Mouse (Mus musculus) heart, postnatal 14 days (tissue): ENCODE data around the gene Actr6. TPM values are rescaled to one million over a fixed set of nuclear protein-coding genes. Genes with fewer than 3 reads are reported as not detected.
A peak's percentile ranks its signal among the peaks of the same experiment; 100 is the strongest.

ENCODE experiments used
- DNase-seq, 2 experiments: peaks; one replicate each; pipeline ENCODE4 v3.0.0; 2021 to 2022
- intact Hi-C: fragments of 180-260 bp; cut with DNase I; formaldehyde crosslinking; loops from one replicate; pipeline ENCODE4 v1.15.1; 2025
- long read RNA-seq, 2 experiments: library from polyadenylated mRNA; stranded (forward); transcript quantifications; one replicate each; pipeline ENCODE4 v2.0.0; 2021
- total RNA-seq, 2 experiments: library from RNA; stranded (reverse); gene quantifications; 2 replicates each; pipeline ENCODE4 v1.2.3; 2021

The Actr6 gene
- 10 to 100 TPM in 1 of 2 experiments, 1 to 10 TPM in 1; 9.9 to 11.8 TPM for total RNA-seq
- long read RNA-seq, experiment 1, transcript Actr6-201 (11 exons, 1,705 nt): major isoform, 26 of 30 reads
- long read RNA-seq, experiment 1, partial matches to known transcripts: 0 of 30 reads
- long read RNA-seq, experiment 1, other reads (novel, unspliced or antisense): 4 of 30 reads
- long read RNA-seq, experiment 2, transcript Actr6-201 (11 exons, 1,705 nt): major isoform, 19 of 22 reads
- long read RNA-seq, experiment 2, partial matches to known transcripts: 0 of 22 reads
- long read RNA-seq, experiment 2, other reads (novel, unspliced or antisense): 3 of 22 reads

DNA sequence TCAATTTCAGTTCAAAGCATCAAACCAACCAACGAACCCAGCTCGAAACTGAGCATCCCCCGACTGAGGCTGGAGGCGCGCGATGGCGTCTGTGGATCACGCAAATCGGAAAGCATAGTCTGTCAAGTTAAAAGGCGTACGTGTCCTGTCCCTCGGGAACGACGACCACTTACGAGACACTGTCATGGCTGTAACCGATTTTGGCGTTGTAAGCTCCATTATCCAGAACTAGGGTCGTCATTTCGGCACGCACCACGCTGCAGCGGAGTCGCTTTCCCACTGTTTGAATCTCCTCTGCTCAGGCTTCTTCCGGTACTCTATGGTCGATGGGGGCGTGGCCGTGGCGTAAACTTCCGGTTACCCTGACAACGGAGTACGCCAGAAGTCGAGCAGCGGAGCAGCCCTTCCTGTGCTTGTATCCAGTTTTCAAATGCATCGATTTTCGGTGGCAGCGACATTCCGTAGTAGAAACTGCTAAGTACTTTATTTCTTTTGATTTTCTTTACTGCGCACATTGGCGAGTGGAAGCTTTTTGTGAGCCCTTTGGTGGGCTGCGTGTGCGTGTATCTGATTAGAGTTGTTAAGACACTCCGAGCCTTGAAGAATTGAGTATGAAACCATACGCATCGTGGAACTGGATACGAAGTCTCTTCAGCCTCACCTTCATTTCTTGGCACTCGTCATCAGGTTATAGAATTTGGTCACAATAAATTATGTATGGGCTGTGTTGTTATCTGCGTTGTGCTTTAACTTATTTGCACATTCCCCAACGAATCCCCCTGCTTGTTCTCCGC, at the start of gene Actr6:
Gene Actr6, minus strand, starts transcription at position 295 of the 794 bp plus-strand sequence.
- intact Hi-C loops: loop anchor here (5.0 kb wide), 1 partner anchor 45 kb away; the partner anchor contains the start of gene Scyl2
- DNase-seq: peak; percentile 90 to 95

DNA sequence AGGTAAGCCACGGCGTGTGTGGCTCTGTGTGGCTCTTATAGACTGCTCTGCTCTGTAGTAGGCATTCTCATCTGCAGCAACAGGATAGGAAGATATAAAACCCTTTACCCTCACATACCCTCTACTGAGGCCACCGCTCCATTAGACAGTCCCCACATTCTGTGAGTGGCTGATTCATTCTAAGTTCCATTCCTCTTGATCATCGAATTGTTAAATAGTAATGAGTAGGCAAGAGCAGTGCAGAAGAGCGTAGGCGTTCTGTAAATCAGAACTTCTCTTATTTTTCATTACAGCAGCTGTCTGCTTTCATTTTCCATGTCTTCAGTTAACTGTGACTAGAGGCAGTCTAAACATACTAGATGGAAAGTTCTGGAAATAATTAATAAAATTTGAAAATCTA, 43.9 kb upstream of the Actr6 start:
- no peak for DNase-seq
- intact Hi-C loops: no loop called here

DNA sequence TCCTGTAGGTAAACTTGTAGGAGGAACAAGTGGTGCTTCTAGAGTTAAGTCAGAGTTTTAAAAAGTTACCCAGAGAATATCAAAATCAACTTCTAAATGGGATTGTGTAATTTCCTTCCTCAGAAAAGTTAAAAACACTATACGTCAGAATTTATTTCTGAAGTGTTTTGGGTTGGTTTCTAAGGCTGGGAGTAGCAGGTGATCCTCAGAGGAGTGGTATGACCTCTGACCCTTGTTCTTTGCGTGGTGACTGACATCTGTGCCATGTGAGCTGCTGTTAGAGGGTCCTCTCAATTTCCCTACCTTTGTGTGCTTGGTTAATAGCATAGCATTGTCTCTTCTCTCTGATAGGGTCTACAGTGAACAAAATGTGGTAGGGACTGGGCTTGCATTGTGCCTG, 39.8 kb upstream of the Actr6 start:
- intact Hi-C loops: no loop called here
- DNase-seq: no peak

DNA sequence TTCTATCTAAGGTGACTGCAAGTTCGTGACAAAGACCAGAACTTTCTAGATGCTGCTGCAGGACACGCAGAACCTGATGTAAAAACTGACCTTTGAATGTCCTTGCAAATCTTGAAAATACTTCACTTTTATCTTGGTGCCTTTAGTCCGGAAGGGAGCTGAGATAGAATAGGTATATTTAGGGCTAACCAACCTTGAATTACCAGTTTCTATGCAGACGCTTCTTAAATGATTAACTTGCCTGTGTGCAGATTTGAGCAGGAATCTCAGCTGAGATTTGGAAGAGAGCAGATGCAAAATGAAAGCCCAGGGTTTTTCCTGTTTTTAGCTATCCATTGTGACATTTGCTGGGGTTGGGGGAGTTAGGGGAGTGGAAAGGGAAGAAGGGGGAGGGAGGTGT, 37.0 kb upstream of the Actr6 start:
- intact Hi-C loops: no loop called here
- no peak for DNase-seq

DNA sequence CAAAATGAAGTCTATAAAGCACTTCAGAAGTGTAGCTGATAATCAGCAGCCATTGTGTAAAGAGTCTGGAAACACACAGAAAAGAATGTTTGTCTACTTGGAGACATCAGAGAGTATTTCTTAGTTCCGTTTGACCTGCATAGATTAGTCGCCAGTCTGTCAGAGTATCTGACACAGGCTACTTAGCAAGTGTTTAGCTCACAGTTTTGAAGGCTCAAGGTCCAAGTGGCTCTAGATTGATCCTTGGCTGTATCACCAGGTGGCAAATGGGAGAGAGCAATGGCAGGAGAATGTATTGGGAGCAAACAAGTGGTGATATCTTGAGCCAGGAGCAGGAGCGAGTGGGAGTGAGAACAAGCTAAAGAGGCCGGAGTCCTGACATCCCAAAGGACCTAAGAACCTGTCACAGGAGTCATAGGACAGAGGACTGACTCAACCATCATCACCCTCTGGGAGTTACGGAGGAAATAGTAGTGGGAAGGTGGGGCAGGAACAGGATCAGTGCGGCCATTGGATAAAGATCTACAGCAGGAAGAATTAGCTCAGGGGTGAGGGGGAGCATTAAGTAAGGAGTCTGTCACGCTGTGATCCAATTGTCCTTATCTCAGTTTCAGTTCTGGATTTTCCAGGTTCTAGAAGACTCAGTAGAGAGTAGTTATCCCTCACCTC, 36.4 kb upstream of the Actr6 start:
- intact Hi-C loops: no loop called here
- DNase-seq: no peak

DNA sequence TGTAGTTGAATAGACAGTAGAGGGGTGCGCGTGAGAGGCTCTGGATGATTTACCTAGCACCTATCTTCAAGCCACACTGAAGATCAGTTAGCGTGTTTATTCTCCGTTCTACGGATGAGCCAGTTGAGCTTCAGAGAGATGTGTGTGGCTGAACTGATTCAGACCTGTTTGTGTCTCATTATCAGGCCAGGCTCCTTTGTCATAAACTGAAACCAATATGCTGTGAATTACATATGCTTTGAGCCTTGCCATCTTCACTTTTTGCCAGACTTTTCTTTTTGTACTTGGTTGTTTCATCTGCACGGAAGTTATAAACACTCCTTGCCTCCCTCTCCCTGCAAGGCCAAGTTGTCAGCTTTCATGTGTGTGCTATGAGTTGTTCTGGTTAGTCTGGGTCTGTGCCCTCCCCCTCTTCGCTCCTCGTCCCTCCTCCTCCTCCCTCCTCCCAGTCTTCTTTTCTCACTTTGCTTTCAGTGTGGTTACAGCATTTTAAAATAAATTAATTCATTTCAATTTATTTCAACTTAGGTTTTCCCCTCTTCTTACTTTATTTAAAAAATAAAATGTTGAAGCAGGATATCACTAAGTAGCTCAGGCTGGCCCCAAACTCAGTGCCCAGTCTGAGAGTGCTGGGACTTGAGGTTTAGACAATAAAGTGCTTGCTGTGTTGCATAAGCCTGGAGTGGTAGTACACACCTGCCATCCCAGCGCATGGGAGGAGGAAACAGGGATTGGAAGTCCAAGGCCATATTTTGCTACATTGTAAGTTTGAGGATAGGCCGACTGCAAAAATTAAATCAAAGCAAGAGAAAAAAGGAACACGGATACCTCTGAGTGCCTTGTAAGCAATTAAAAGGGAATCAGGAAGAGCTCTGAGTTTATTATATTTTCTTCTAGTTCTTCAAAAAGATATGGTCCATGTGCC, 34.0 kb upstream of the Actr6 start:
- intact Hi-C loops: no loop called here
- DNase-seq: no peak

DNA sequence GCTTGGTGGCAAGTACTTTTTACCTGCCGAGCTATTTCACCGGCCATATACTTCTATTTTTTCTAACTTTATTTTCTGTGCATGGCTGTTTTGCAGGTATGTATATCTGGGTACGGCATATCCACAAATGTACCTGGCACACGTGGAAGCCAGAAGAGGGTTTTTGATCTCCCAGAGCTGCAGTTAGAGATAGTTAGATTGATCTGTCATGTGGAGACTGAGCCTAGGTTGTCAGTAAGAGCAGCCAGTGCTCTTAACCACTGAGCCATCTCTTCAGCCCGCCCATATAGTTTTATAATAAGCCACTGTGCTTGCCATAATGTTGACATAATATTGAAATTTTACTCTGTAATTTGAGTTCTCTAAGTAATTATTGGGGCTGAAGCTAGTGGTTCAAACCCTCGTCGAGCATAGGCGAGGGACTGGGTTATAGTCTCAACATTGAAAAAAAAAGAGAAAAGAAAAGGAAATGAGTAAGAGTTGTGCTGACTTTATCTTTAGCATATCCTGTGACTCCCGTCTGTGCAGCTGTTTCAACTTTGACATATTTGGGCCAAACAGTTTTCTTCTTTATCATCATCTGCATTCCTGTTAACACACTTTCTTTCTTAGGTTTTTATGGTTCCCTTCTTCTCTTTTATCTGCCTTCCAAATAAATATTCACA, 32.5 kb upstream of the Actr6 start:
- no peak for DNase-seq
- intact Hi-C loops: no loop called here

DNA sequence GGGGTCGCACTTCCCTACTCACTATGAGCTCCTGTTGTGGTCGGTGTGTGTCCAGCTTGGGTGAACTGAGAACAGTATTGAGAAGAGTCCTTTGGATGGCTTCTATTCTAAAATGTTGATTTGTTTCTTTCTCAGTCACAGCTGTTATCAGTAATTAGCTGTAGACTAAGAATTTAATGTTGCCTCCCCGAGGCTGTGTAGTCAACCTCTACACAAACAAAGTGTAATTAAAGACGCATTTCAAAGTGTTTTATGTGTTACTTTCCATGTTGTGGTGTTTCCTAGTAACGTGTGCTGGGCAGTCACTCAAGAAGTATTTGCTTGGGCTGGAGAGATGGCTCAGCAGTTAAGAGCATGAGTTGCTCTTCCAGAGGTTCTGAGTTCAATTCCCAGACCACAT, 28.7 kb upstream of the Actr6 start:
- no peak for DNase-seq
- intact Hi-C loops: no loop called here

DNA sequence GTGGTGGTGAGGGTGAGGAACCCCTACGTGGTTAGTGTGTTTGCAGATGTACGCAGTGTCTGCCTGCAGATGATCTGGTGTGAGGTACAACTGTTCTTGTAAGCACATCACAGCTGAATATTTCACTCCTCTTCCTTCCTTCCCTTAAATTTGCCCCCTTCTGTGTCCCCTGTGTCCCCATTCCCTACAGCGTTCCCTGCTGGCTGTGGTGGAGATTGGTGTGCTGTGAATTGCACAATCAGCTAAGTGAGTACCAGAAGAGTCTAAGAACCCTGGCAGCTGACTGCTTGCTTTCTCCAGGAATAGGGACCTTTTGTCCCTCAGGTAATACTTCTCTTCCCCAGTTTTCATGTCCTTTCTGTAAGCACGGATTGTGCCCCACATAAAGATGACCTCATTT, 23.1 kb upstream of the Actr6 start:
- intact Hi-C loops: no loop called here
- DNase-seq: no peak

DNA sequence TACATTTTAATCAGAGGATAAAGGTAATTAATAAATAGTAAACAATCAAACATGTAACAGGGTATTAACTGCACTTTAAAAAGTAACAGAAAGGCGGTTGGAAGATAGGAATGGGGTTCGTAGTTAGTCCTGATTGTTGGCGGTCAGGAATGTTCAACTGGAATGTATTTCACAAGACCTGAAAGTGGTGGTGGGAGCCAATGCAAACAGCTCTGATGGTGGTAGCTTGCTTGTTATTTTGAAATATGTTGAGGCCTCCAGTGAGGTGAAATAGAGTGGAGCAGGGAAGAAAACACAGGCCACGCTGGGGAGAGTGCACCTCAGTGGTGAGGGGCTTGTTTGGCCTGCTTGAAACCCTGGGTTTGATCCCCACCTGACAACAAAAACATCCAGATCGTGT, 19.0 kb upstream of the Actr6 start:
- intact Hi-C loops: no loop called here
- DNase-seq: no peak

DNA sequence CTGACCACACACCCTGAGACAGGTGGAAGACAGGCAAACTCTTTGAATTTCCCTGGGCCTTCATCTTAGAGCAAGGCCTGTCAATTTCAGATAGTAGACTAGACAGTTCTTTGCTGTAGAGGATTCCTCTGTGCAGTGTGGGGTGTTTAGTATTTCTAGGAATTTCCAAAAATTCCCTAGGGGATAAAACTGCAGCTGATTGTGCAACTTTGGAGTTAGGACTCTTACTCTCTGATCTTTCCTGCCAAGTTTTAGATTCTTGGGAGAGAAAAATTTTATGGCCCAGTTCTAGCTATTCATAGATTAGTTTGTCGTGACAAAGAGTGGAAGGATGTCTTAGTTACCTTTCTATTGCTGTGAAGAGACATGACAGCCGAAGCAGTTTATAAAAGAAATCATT, 16.5 kb upstream of the Actr6 start:
- intact Hi-C loops: loop anchor here (5.0 kb wide), 1 partner anchor 54 kb away; no protein-coding TSS in a partner anchor
- no peak for DNase-seq

DNA sequence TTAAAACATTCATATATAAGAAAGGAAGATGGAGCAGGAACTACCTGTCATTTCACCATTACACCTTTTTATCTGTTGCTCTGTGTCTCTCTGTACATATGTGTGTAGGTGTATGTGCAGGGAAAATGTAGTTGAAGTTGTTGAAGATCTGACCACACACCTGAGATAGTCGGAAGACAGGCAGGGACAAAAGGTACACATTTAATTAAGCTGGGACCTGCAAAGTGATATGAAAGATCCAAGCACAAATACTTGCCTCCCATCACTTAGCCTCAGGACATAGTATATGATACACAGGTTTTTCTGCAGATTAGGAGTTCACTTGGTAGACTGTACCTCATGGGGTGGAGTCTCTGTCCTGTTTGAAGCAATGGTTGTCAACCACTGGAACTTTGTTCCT, 15.8 kb upstream of the Actr6 start:
- intact Hi-C loops: loop anchor here (5.0 kb wide), 1 partner anchor 54 kb away; no protein-coding TSS in a partner anchor
- DNase-seq: no peak

DNA sequence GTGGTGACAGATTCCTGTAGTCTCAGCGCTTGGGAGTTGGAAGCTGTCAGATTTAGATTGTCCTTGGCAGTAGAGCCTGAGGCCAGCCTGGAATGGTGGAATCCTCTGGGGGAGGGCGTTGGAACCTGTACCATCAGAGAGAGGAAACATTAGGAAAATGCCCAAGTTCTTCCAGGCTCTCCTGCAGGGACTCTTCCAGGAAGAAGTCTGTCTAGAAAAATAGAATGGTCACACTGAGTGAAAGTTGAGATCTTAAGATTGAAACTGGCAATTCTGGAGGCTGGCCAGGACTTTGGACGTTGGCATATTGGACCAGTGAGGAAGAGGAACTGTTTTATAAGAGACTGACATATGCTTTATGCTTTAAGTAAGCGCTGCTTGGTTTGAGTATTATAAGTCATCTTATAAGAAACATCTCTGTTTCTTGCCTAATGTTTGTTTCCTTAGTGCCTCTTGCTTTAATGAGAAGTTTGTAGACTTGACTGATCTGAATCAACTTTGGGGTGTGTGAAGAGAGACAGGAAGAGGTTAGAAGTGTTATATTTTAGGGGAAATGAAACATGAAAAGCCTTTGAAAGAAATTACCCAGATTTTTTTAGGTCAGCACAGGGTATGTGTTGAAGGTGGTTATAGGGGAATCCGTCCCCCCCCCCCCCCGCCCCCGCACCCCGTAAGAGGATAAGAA, 15.3 kb upstream of the Actr6 start:
- intact Hi-C loops: loop anchor here (5.0 kb wide), 1 partner anchor 55 kb away; no protein-coding TSS in a partner anchor
- DNase-seq: no peak

DNA sequence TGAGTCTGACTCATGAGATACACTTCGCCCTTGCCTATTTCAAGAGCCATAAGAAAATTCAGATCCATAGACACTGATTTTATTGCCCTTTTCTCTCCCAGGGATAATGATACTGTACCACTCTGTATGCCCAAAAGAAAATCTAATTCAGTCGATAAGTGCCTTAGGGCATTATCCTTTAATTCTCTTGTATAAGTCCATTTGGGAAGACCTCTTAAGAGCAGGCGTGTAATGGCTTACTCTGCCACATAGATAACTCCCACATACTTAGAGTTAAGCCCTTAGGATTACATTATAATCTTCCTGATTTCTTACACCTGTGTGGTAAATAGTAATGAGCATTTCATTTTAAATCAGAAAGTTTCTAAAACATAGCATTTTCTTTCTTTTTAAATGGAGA, 14.5 kb upstream of the Actr6 start:
- DNase-seq: no peak
- intact Hi-C loops: loop anchor here (5.0 kb wide), 1 partner anchor 56 kb away; no protein-coding TSS in a partner anchor

DNA sequence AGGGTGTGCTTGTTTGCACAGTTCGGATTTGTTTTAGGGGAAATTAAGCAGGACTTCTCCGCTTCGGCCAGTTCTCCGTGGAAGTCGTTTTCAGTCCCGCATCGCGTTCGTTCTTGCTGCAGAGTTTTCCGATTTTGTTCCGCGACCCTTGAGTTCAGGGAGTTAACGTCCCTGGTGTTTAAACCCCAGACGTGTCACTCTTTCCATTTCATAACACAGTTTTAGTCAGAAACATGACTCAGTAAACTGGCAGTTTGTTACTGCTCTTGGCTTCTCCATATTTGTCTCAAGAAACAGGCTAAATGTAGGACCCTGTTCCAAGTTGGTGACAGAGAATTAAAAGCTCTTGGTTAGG, 13.5 kb upstream of the Actr6 start:
- intact Hi-C loops: loop anchor here (5.0 kb wide), 1 partner anchor 57 kb away; no protein-coding TSS in a partner anchor
- no peak for DNase-seq

DNA sequence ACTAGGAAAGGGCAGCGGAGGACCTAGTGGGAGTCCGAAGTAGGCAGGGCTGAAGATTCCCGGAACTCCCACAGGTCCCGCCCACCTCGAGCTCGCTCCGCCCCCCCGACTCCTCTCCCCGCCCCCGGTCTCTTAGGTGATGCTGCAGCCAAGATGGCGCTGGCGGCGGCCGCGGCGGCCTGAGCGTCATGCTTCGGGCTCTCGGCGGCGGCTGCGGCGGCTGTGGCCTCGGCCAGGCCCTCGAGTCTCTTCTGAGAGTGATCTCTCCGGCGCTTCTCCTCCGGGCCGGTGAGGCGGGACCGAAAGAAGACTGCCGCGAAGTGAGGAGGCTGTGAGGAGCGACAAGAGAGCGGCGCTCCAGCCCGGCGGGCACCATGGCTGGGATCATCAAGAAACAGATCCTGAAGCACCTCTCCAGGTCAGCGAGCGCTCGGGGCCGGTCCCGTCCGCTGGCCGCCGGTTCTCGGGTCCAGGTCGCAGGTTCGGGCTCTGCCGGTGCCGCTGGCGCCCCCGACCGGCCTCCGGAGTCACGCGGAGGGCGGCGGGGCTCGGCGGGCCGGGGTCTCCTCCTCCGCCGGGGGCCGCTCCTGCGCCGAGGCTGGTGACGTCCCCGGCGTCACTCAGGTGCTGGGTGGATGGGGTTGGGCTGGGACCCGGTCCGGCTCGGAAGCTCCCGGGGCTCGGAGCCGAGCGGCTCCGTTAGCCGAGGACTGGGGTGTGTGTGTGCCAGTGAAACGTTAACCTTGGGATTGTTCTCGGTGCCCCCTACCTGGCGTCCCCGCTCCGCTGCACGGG, 13.0 kb upstream of the Actr6 start, which contains the start of gene Uhrf1bp1l:
Gene Uhrf1bp1l, plus strand, starts transcription at position 121 of the 795 bp plus-strand sequence.
- intact Hi-C loops: loop anchor here (5.0 kb wide), 1 partner anchor 57 kb away; no protein-coding TSS in a partner anchor
- peak; percentile 93 to 95 for DNase-seq

DNA sequence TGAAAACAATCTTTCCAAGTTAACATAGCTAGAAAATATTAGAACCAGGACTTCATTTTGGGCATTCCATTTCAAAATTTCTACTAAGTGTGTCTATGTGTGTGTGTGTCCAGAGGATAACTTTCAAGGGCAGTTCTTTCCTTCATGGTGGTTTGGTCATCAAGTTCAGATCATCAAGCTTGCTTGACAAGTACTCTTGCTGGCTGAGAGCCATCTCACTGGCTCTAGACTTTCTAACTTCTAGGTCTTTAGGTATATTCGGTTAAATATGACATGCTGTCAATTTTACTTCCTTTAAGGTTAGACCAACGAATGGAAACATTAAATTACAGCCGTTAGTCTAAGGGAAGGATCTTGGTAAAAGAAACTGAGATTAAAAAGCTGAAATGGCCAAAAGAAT, 12.2 kb upstream of the Actr6 start:
- no peak for DNase-seq
- intact Hi-C loops: no loop called here

DNA sequence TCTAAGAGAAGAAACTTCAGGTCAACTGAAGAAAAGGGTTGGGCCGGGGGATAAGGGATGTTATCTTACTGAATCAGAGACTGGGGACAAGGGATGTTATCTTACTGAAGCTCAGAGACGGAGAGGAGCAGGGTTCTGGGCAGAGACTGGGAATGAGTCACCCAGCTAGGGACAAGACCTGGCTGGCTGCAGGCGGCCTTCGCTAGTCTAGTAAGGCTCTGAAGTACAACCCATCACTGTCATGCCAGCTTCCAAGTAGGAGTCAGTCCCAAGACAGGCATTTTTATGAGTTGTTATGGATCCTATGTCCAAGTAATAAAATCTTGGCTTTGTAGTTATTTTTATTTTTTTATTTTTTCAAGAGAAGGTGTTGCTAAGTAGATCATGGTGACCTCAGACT, 11.2 kb upstream of the Actr6 start:
- DNase-seq: no peak
- intact Hi-C loops: no loop called here
